Mouse (Mus musculus) liver, adult 2 months (tissue): ENCODE measurements around the gene Chst4.
A peak's percentile ranks its signal among the peaks of the same experiment; 100 is the strongest.

Experiments
- CTCF ChIP-seq: fragments of 200-500 bp; IDR thresholded peaks from 2 replicates; pipeline ENCODE4 v1.5.1; 2011; ENCODE audit warnings: low read depth, low read length, control low read depth
- POLR2A ChIP-seq: fragments of 200-500 bp; IDR thresholded peaks from 2 replicates; pipeline ENCODE4 v1.6.1; 2011; ENCODE audit warnings: low read length, control low read depth; ENCODE audit not compliant: insufficient read depth; ENCODE audit errors: extremely low read depth

- TF ChIP-seq POLR2A (no peak), CTCF (peak; percentile 46)
Measured at GRCm38 (mm10) chr8:109989151-109989550, 50.4 kb downstream of the Chst4 start.
